Mouse (Mus musculus): ENCODE results near the gene Mup17.
"Not testable (repeated sequence)": the region's sequence is repeated elsewhere in the genome, so short reads cannot be mapped to it uniquely, and the experiment has no call there.

Mup17 gene

GRCm38 (mm10) chr4:61595771-61596170, at the start of gene Mup17:
Gene Mup17, minus strand, starts transcription at chr4:61595871.
- DNase-seq (ENCODE audit: low read depth, low spot score): not testable (repeated sequence)

GRCm38 (mm10) chr4:61571561-61571960, 24.1 kb downstream of the Mup17 start:
- not testable (repeated sequence) for DNase-seq (ENCODE audit: low read depth, low spot score)

GRCm38 (mm10) chr4:61555887-61556286, 39.8 kb downstream of the Mup17 start:
- not testable (repeated sequence) for DNase-seq (ENCODE audit: low read depth, low spot score)
